Mouse (Mus musculus): Measurements from ENCODE around the gene Prkch.

- TF ChIP-seq TAL1 (conservative IDR thresholded peaks at IDR 0.05; ENCODE audit: low read depth, low read length): no peak
- no peak for TF ChIP-seq CTCF (IDR thresholded peaks at IDR 0.05; ENCODE audit: low read depth, low read length)
- TF ChIP-seq POLR2AphosphoS5 (IDR thresholded peaks at IDR 0.05; ENCODE audit: insufficient replicate concordance, low read depth, low read length): no peak
These were observed 184.2 kb downstream of the Prkch start for GRCm38 (mm10) chr12:73768788-73769187.
